8 mouse cellular contexts compared by ENCODE assay signal in the genomic region with DNA sequence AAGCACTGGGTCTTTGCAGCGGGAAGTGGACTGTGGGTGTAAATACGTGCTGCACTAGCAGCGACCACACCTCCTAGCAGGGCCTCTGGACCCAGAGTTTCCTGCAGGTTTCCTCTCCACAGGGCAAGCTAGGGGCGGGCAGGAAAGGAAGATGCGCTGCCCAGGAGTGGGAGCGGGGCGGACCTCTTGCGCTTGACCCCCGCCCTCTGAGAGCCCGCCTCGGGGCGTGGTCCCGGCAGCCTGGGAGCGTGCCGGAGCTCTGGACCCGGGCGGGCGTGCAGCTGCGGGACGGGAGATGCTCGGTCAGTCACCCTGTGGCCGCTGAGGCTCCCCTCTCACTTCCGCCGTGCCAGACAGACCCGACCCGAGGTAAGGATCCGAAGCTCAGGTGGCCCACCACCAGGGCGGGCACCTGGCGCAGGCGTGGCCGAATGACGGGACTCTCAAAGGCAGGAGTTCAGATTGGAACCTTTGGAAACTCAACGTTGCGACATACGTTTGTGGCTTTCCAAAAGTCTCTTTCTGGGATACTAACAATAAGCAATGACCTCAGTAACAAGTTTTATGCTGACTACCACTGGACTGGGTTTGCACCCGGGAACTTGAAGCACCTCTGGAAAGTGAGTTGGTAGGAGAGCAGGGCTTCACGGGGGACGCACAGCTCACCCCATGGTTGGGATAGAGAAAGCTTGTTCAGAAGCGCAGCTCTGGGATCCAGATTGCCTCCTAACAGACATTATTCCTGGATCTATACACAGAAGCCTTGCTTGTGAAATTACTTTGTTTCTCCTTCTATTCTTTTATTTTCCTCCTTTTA. TPM values are rescaled to one million over a fixed set of nuclear protein-coding genes. Genes with fewer than 3 reads are reported as not detected.
DNase-seq lines count a peak whose midpoint lies in the region; ATAC-seq and TF ChIP-seq lines count a peak whose summit lies in the region.

A gene (plus strand): TSS at position 253 of the 817 bp plus-strand sequence.

- no peaks in the 10 kb centered on the region for H3K4me1 ChIP-seq in hindbrain, embryonic 14.5 days (replicated peaks; ENCODE audit: control insufficient read depth, insufficient read depth, low read length)
- H3K4me1 ChIP-seq in liver, adult 2 months (ENCODE audit: control insufficient read depth, insufficient read depth, low read length): peaks cover 3% of the 10 kb centered on the region
- peaks cover 6% of the 10 kb centered on the region for H3K4me1 ChIP-seq in midbrain, embryonic 16.5 days (ENCODE audit: control insufficient read depth, insufficient read depth, low read length)

- peak within 1 kb of the TSS; percentile 59 for H3K9ac ChIP-seq in hindbrain, embryonic 14.5 days
- H3K9ac ChIP-seq in liver, adult 2 months (ENCODE audit: low read depth, low read length): peak within 1 kb of the TSS; percentile 77
- H3K9ac ChIP-seq in midbrain, embryonic 16.5 days (ENCODE audit: low read depth, low read length): peak within 1 kb of the TSS; percentile 72

- no peak for DNase-seq in frontal cortex, postnatal 25 days (ENCODE audit: low spot score in 2 of 2)
- DNase-seq in brain, embryonic 14.5 days (ENCODE audit: low read depth): peak; percentile 46
- DNase-seq in gastrocnemius, adult 2 months: peak; percentile 78
- DNase-seq in hindbrain, embryonic 14.5 days (ENCODE audit: low spot score): no peak
- peak; percentile 93 for DNase-seq in liver, adult 2 months (ENCODE audit: extremely low read depth, low read depth, low spot score)
- peak; percentile 8 to 20 for DNase-seq in thymus, adult 18-20 months

- H3K36me3 ChIP-seq in hindbrain, embryonic 14.5 days (replicated peaks; ENCODE audit: control insufficient read depth, insufficient read depth): peaks cover 11% of the 10 kb centered on the region; the same call in 1 of the 2 replicates
- H3K36me3 ChIP-seq in liver, adult 2 months (ENCODE audit: control insufficient read depth, insufficient read depth, low read length): no peaks in the 10 kb centered on the region; the same call in 1 of the 2 replicates
- H3K36me3 ChIP-seq in midbrain, embryonic 16.5 days (ENCODE audit: control insufficient read depth, insufficient read depth, low read length): no peaks in the 10 kb centered on the region; the same call in 1 of the 2 replicates

- peak within 1 kb of the TSS; percentile 67 for H3K27ac ChIP-seq in gastrocnemius, adult 2 months
- H3K27ac ChIP-seq in hindbrain, embryonic 14.5 days: no peak within 1 kb of the TSS
- peak within 1 kb of the TSS; percentile 71 for H3K27ac ChIP-seq in liver, adult 2 months (replicated peaks; ENCODE audit: insufficient read depth, low read depth, low read length)
- H3K27ac ChIP-seq in midbrain, embryonic 16.5 days (ENCODE audit: low read length): no peak within 1 kb of the TSS

- intact Hi-C loops in gastrocnemius, adult 2 months (cut with DNase I): no loop called here

- peaks cover 7% of the 10 kb centered on the region; the same call in 1 of the 2 replicates for H3K79me2 ChIP-seq in liver, adult 2 months (ENCODE audit: control insufficient read depth, insufficient read depth, low read length)

- WGBS in hindbrain, embryonic 14.5 days: under 1% methylated on average over 39 of the region's 39 CpGs
- 2% methylated on average over 39 of the region's 39 CpGs for WGBS in liver, adult 2 months
- under 1% methylated on average over 32 of the region's 39 CpGs for WGBS in midbrain, embryonic 16.5 days

- peak within 1 kb of the TSS; percentile 77 for H3K4me3 ChIP-seq in gastrocnemius, adult 2 months
- peak within 1 kb of the TSS; percentile 48 for H3K4me3 ChIP-seq in hindbrain, embryonic 14.5 days (replicated peaks; ENCODE audit: low read length)
- peak within 1 kb of the TSS; percentile 92 for H3K4me3 ChIP-seq in liver, adult 2 months (ENCODE audit: insufficient read depth, low read depth, low read length)
- H3K4me3 ChIP-seq in midbrain, embryonic 16.5 days (ENCODE audit: low read depth, low read length): peak within 1 kb of the TSS; percentile 59

- no peak for TF ChIP-seq CTCF in brain, embryonic 14.5 days (IDR thresholded peaks at IDR 0.05; ENCODE audit: borderline replicate concordance, extremely low read depth, insufficient read depth, insufficient read length)
- TF ChIP-seq CTCF in gastrocnemius, adult 2 months (IDR thresholded peaks at IDR 0.05): no peak
- no peak for TF ChIP-seq CTCF in liver, adult 2 months (IDR thresholded peaks at IDR 0.05; ENCODE audit: low read depth, low read length)

- peaks cover 19% of the 10 kb centered on the region for H3K27me3 ChIP-seq in hindbrain, embryonic 14.5 days (ENCODE audit: control insufficient read depth, insufficient read depth, low read length)
- no peaks in the 10 kb centered on the region for H3K27me3 ChIP-seq in liver, adult 2 months (ENCODE audit: control insufficient read depth, insufficient read depth, low read length)
- peaks cover 12% of the 10 kb centered on the region for H3K27me3 ChIP-seq in midbrain, embryonic 16.5 days (ENCODE audit: control insufficient read depth, insufficient read depth, low read depth, low read length)

- no peaks in the 10 kb centered on the region for H3K9me3 ChIP-seq in hindbrain, embryonic 14.5 days (ENCODE audit: control insufficient read depth, low read length)
- no peaks in the 10 kb centered on the region for H3K9me3 ChIP-seq in midbrain, embryonic 16.5 days (replicated peaks; ENCODE audit: control insufficient read depth, low read length, poor library complexity, severe bottlenecking)

- peak within 1 kb of the TSS; percentile 85 for H3K4me2 ChIP-seq in hindbrain, embryonic 14.5 days (replicated peaks)
- H3K4me2 ChIP-seq in midbrain, embryonic 16.5 days (ENCODE audit: low read length): peak within 1 kb of the TSS; percentile 98

- TF ChIP-seq POLR2A in brain, embryonic 14.5 days (IDR thresholded peaks at IDR 0.05; ENCODE audit: borderline replicate concordance, extremely low read depth, insufficient read depth, insufficient read length, poor library complexity, severe bottlenecking): no peak
- TF ChIP-seq POLR2A in liver, adult 2 months (IDR thresholded peaks at IDR 0.05; ENCODE audit: extremely low read depth, insufficient read depth, low read length): peak; percentile 32; the same call in 1 of the 2 replicates

- peak; percentile 82 for ATAC-seq in frontal cortex, adult (ENCODE audit: low TSS enrichment)
- peak; percentile 78 for ATAC-seq in hindbrain, embryonic 14.5 days (ENCODE audit: low FRiP score)
- ATAC-seq in midbrain, embryonic 16.5 days: peak; percentile 87

RNA-seq across cellular contexts. Expression of the gene that starts here (rescaled TPM):
- 7.3 and 8.8 TPM in 2 replicates for polyA plus RNA-seq in brain, embryonic 14.5 days (2012; rRNA removed)
- 1 to 10 TPM; 1.6 to 1.9 TPM for total RNA-seq in gastrocnemius, adult 2 months (2021)
- polyA plus RNA-seq in hindbrain, embryonic 14.5 days (2014; fragmentation: Nextera tagmentation; extraction: Ambion mirVana): 8.2 and 8.3 TPM in 2 replicates
- total RNA-seq in liver, adult 2 months (2014; rRNA removed): 2.1 and 2.5 TPM in 2 replicates
- 1.9 and 2.1 TPM in 2 replicates for polyA plus RNA-seq in liver, adult 2 months (2012; rRNA removed)
- polyA plus RNA-seq in midbrain, embryonic 16.5 days (2015; fragmentation: Nextera tagmentation; extraction: Ambion mirVana): 7.1 and 7.3 TPM in 2 replicates

Comparison
In these comparisons a context has a peak if more than half of its experiments do, and no peak if none do; other contexts are left out.
1. DNase-seq: peak in brain, embryonic 14.5 days (single experiment), gastrocnemius, adult 2 months (single experiment), liver, adult 2 months (single experiment) and thymus, adult 18-20 months (2 of 2); none in frontal cortex, postnatal 25 days (0 of 2) and hindbrain, embryonic 14.5 days (single experiment).
2. H3K27ac ChIP-seq: peak in gastrocnemius, adult 2 months (single experiment) and liver, adult 2 months (single experiment); none in hindbrain, embryonic 14.5 days (single experiment) and midbrain, embryonic 16.5 days (single experiment).
3. Peak in every context shown above with its lines, with median percentiles within 50 percentile points of each other: ATAC-seq, H3K4me3 ChIP-seq and H3K9ac ChIP-seq.